Mouse (Mus musculus) G1E-ER4 (cell line): ENCODE data around the gene Fam185a. TPM values are rescaled to one million over a fixed set of nuclear protein-coding genes. Genes with fewer than 3 reads are reported as not detected.

Experiments used
- GATA1 ChIP-seq: IDR thresholded peaks from one replicate; pipeline ENCODE4 v1.8.0; 2012; ENCODE audit warnings: low read length, inconsistent platforms
- polyA plus RNA-seq: library from polyadenylated mRNA; stranded (reverse); fragments of >175 nt; gene quantifications from 2 replicates; pipeline ENCODE4 v1.2.3, GENCODE M21; 2012

The Fam185a gene
- polyA plus RNA-seq, 1 experiment, result 4.0 TPM

DNA sequence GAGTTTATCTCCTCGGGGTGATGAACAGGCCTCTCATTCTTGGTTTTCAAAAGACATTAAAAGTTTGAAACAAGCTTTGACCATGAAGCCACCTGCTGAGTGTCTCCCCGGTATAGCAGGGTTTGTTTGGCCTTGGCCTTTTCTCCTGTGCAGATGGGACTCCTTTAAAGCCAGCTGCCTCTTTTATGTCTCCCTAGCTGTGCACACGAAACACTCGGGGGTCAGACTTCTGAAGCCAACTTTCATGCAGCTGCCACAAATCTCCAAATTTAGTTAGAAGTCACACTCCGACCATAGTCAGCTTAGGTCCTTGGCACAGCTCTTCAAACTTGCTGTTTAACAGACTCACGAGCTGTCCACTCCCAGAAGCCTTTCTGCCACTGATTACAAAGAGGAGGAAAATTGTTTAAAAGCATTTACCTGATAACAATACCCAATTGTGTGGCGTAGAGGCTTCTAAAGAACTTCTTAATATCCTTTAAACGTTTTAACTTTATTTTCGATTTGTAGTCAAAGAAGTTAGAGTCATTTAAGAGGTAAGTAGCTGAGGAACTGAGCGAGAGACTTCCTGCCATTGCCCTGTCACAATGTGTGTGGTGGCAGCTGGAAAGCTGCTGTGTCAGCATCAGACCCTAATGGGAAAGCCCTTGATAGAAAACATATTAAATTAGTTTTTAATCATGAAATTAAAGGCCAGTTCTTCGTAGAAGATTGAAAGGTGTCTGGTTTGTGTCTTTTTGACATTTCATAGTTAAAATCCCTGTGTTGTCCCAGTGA is 57.9 kb downstream of the Fam185a start:
- no peak for TF ChIP-seq GATA1

DNA sequence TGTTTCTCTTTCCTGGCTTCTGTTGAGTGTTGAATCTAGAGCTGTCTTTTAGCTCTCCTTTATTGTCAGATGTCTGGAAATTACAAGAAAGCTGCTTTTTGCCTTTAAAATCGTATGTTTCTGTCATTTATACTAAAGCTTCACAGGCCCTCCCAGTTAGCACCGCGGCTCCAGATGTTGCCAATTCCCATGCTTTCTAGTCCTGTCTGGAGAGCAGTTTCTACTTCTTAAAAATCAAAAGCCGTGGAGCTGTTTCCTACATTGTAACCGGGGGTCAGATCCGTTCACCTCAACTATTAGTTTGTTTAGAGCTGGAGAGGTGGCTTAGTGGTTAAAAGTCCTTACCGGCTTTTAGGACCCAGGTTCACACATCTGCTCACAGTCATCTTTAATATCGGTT is 58.5 kb downstream of the Fam185a start:
- no peak for TF ChIP-seq GATA1

DNA sequence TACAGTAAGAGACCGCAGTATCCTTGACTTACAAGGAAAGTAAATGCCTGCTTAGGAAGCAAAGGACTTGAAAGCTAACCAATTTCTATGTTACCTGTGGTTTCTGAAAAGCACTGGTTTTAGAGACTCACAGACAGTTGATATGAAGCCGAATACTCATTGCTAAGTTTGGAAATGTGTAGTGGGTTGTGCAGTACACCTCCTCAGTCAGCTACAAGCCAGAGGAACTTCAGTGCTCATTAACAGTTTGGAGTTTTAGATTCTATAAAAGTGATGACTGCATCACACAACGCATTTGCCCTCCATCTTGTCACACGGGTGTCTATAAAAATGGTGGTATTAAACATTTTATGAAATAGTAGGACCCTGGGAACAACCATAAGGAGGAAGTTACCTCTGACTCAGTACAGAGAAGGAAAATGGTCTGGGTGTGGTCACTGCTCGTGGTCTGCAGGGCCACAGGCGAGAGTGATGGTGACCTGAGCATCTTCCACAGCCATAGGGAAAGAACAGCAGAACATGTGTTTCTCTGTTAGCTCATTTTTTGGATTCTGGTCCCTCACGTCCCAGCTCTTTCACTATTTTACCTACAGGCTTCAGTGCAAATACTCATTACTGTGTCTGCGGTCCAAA is 60.6 kb downstream of the Fam185a start:
- TF ChIP-seq GATA1, result no peak

DNA sequence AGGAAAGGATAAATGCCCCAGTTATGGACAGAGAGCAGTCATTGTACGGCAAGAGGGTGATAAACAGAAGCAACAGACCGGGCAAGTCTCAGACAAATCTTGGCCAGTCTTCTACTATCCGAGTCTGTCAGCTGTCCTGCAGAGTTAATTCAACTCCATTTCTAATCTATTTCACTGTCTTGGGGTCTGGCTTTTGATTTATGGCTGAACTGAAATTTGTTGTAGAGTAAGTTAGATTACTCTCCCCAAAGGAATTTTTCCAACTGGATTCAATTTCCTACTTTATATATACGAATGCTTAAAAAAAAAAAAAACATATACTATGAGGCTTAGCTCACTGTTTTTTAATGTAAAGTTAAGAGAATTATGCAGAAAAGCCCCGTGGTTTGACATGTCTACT is 62.0 kb downstream of the Fam185a start:
- TF ChIP-seq GATA1, result no peak

DNA sequence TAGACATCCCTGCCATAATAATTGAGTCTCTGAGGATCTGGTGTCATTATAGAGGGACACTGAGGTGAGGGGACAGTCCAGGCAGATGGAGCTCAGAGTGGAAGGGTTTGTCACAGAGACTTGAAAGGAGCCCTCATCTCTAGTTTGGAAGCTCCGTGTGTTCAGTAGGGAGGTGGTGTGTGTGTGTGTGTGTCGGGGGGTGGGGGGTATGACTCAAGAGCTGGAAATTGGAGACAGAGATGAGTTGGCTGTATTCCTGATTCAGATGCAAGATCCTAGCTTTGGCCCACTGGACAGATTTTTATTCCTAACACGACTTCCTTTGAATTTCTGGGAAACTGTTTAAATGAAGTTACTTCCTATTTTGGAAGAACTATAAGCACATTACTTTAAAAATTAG is 62.5 kb downstream of the Fam185a start:
- TF ChIP-seq GATA1, result no peak

DNA sequence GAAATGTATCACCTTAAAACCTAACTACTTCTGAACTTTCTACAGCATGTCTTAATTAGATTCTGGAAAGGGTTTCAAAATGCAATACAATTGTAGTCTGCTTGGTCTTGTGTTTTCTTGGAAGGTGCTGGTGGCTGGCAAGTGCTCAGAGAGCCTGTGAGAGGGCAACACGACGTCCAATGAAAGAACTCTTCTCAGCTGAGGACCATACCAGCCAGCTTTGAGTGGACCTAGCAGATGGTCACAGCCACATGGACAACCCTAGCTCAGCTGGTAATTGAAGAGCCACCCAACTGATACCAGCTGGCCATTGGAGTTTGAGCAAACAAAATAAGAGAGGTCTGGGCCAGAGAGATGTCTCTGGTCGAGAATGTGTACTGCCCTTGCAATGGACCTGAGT is 63.0 kb downstream of the Fam185a start:
- TF ChIP-seq GATA1, result no peak

DNA sequence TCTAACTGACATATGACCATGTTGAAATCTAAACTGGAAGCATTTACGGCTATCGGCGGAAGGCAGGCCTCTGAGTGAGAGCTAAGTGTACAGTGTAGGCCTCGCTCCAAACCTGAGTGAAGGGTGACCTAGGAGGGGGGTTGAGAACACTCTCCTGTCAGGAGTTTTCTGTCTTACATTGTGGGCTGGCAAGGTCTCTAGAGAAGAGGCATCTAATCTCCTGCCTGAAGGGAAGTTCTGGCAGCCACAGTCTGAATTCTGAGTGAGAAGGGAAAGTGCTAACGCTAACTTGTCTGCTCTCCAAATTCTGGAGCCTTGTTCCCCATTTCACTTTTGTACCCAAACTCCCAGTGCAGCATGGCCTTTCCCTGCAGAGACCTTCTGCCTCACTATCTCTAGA is 63.7 kb downstream of the Fam185a start:
- no peak for TF ChIP-seq GATA1

DNA sequence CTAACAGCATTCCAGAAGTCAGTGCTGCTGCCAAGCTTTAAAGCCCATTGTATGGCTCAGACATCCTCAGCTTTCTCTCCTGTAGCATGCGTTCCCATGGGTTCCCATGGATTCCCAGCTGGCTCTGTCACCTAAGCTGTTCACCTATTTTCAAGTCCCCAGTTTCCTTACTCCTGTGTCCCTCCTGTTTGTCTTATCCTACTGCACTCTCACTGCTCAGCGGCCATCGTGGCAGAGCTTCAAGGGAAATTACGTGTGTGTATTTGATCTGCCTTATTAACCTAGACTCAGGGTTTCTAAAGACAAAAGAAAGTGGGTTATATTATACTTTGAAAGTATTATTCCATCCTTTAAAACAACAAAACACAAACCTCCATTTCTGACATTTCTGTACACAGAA is 64.4 kb downstream of the Fam185a start:
- no peak for TF ChIP-seq GATA1

DNA sequence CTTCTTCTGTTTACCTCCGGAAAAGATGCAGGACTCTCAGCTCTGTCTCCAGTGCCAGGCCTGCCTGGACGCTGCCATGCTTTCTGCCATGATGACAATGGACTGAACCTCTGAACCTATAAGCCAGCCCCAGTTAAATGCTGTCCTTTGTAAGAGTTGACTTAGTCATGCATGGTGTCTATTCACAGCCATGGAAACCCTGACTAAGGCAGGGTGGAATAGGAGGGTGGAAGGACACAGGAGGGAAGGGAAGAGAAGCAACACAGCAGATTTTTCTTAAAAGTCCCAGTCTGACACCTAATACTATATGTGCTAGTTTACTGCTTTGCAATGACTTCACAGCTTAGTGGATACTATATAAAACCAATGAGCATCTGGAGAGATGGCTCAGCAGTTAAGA is 66.7 kb downstream of the Fam185a start:
- no peak for TF ChIP-seq GATA1

DNA sequence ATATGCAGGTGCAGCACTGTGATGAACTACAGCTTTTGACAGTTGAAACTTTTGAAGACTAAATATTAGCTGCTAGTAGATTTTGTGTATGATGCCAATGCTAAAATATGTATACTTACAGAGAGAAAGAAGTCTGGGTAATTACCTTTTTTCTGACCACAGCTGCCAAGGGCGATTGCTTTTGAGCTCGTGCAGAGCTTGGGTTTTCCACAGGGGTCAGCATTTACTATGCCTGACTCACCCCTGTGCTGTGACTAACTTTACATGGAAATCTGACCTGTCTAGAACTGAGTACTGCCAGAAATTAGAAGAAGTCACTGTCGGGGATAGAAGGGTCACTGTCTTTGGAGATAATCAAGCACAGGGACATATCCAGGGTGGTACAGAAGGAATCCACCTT is 67.5 kb downstream of the Fam185a start:
- TF ChIP-seq GATA1, result no peak

DNA sequence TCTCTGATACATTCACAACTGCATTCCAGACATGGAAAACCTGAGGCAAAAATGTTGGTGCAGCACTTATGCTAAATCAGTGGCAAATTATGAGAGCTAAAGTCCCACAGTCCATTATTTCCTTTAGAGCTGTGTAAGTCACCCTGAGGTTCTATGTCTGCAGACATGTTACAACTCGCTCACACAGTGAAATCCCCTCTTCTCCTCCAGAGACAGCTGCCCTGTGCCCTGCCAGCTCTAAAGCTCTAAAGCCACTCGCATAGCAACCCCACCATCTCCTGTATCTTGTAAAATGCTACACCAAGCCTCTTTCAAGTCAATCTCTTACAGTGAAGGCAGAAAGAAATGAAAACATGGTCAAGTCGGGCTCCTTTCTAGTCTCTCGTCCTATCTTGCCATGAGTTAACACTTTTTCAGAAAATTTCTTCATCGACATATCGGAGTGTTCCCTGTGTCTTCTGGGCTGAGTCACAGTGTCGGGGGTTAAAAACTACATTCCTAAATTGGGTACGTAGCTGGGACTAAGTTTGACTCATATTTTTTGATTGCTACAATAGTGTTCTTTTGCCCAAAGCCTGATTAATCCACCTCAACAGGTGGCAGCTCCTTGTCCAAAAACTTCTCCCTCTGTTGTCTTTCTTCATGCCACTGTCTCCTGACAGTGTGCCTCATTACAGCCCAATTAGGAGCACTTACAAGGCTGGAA is 68.7 kb downstream of the Fam185a start:
- TF ChIP-seq GATA1, result no peak

DNA sequence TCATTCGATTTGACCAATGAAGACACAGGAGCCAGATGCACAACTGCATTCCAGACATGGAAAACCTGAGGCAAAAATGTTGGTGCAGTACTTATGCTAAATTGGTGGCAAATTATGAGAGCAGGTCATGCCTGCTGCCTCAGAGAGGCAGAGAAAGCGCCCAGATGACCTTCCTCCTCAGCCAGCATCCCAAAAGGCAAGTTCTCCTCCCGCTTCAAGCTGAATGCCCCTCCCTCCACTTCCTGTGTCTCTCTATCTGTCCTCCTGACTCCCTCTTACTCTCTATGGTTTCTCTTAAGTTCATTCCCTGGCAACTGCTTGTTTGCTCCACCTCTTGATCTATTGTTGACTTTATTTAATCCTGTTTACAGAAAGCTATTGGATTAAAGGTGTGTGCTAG is 70.0 kb downstream of the Fam185a start:
- TF ChIP-seq GATA1, result no peak

DNA sequence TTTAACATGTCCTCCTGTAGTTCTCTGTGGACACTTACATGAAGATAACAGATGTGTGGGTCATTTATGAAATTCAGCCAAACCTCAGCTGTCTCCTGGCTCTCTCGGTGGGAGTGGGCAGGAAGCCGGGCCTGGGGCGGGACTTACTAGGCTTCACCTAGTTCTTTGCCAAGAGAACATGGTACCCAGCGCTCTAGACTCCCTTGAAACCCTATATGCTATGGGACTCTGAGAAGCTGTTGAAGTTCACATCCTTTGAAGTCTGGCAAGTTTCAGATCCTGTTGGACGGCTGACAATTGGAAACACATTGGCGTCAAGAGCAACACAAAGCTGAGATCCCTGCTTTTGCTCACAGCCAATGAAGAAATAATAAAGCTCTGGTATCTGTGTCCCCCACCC is 71.6 kb downstream of the Fam185a start:
- TF ChIP-seq GATA1, result no peak

DNA sequence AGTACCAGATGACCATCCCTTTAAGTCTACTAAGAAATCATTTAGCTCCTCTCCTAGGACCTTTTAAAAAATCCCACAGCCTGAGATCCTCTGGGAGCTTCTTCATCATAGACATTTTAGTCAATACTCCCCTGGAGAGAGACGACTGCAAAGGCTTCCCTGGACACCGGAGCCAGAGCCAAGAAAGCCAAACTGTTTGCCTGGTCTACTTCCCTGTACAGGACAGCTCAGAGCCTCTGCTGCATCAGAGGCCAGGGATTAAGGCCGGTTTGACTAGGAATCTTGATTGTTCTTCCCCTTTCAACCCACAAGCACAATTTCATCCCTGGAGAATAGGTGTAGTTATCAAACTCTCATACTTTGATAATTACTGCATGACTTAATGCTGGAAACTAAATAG is 72.1 kb downstream of the Fam185a start:
- no peak for TF ChIP-seq GATA1

DNA sequence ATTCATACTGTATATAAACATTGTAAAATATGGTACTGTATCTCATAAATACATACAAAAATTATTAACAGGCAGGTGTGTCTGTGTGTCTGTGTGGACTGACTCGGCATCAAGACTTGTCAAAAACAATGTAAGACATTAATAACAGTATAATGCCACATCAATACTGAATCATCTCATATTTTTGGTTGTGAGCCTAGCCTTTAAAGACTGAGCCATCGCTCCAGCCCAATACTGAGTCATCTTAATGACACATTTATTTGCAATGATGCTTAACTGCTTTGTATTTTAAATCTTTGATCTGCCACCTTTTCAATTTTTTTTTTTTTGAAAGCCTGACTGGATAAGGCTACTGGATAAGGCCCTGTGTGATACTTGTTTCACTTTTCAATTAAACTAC is 73.7 kb downstream of the Fam185a start:
- no peak for TF ChIP-seq GATA1

DNA sequence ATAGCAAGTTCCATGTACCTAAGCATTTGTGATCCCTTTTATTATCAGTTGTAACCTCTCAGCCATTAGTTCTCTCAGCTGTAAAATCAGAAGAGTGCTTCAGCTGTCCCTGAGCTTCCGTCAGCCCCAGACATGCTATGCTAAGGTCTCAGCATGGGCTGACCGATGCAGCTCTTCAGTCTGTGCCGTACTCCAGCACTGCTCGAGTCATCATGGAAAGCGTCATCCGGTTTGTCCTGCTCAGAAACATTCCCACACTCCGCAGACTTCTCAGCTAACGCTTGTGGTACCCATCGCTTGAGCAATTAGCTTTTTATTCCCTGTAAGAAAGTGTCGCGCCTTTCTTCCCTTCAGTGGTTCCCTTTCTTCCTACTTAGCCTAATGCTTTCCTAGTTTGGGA is 74.2 kb downstream of the Fam185a start:
- no peak for TF ChIP-seq GATA1

DNA sequence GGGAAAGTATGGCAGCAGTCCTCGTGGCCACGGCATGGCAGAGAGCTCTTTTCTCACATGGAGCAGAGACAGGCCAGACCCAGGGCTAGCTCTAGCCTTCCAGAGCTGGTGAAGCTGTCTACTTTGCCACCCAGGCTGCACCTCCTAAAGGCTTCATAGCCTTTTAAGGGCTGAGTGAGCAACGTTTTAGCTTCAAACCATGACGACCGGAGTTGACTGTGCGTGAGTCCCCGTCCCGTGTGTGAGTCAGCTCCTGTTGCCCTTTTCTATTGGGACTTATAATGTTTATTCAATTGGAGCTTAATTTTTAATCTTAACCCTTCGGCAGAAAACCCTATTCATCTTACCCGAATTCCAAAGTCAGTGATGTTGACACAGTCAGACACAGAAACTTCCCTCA is 75.4 kb downstream of the Fam185a start:
- no peak for TF ChIP-seq GATA1
